Mouse (Mus musculus) E14TG2a.4 (cell line): ENCODE measurements around the gene Pomt2.

Source experiments
- CTCF ChIP-seq: conservative IDR thresholded peaks from 2 replicates; pipeline ENCODE4 v1.5.1; 2014; ENCODE audit warnings: low read length
- NANOG ChIP-seq: IDR thresholded peaks from 2 replicates; pipeline ENCODE4 v1.6.1; 2014; ENCODE audit warnings: borderline replicate concordance, low read length, mixed read lengths

DNA sequence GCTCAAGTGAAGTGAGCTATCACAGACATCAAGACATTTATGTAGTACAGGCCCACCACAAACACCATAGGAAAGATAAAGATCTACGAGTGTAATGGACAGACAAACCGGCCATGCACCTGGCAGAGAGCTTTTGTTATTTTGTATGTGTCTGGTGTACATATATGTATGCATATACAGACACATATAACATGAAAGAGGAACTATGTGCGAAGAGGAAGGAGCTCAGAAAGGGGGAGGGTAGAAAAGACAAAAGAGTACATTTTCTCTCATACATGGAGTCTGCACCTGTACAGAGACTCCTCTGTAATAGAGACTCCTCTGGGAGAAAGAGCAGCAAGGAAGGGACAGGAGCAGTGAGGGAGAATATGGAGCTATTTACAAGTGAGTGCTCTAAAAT is 45.2 kb upstream of the Pomt2 start:
- no peak for TF ChIP-seq CTCF
- no peak for TF ChIP-seq NANOG
